Mouse (Mus musculus) embryonic facial prominence, embryonic 10.5 days (tissue): Measurements from ENCODE around the gene Evpl. TPM values are rescaled to one million over a fixed set of nuclear protein-coding genes. Genes with fewer than 3 reads are reported as not detected.
A peak's percentile ranks its signal among the peaks of the same experiment; 100 is the strongest.

Experiments
- DNase-seq: peaks from one replicate; pipeline ENCODE4 v3.0.0-alpha.2; 2017; ENCODE audit warnings: low spot score
- H3K27ac ChIP-seq: fragments of 300-500 bp; sonication (generic); replicated peaks from 2 replicates; pipeline ENCODE4 v1.5.1; 2016; ENCODE audit warnings: mild to moderate bottlenecking
- H3K27me3 ChIP-seq: fragments of 300-500 bp; sonication (generic); replicated peaks from 2 replicates; pipeline ENCODE4 v1.6.1; 2016; ENCODE audit warnings: low read depth, mild to moderate bottlenecking; ENCODE audit not compliant: poor library complexity, severe bottlenecking
- H3K36me3 ChIP-seq: fragments of 300-500 bp; sonication (generic); replicated peaks from 2 replicates; pipeline ENCODE4 v1.6.1; 2016; ENCODE audit warnings: mild to moderate bottlenecking, moderate library complexity
- H3K4me1 ChIP-seq: fragments of 300-500 bp; sonication (generic); 2 replicates; pipeline ENCODE4 v1.6.1; 2016
- H3K4me3 ChIP-seq: fragments of 300-500 bp; sonication (generic); 2 replicates; pipeline ENCODE4 v1.5.1; 2016; ENCODE audit warnings: mild to moderate bottlenecking, moderate library complexity
- H3K9me3 ChIP-seq: fragments of 300-500 bp; sonication (generic); 2 replicates; pipeline ENCODE4 v1.6.1; 2016; ENCODE audit warnings: mild to moderate bottlenecking
- WGBS: fragments of 180-500 bp; shearing (Covaris S2); methylation state at CpG from one replicate; pipeline ENCODE4 v1.1.7; 2016; 5-methylcytosine and 5-hydroxymethylcytosine counted together
- polyA plus RNA-seq: library from polyadenylated mRNA; unstranded; fragments of >200 nt; fragmentation: Nextera tagmentation; extraction: Ambion mirVana; gene quantifications from 2 replicates; pipeline ENCODE4 v1.2.1, GENCODE M21; 2016

Evpl gene
- polyA plus RNA-seq, 1 experiment from 2014 or later = 1.0 TPM

DNA sequence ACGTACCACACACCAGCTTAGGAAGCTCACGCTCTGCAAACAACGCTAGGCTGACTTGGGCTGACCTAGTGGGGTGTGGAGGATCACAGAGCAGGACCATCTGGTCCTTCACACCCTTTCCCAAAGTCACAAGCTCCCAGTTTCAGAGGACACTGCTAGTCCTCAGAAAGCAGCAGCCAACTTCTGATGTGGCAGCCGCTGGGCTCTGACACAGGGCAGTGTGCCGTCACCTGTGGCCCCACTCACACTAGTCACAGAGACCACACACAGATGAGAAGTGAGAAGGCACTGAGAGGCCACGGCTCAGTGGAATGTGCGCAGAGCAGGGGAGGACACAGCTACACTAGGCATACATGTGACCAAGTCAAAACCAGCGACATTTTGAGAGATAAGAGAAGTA is 13.0 kb upstream of the Evpl start:
- H3K27ac ChIP-seq = no peak overlapping the region
- no peaks in the 10 kb centered on the region for H3K9me3 ChIP-seq
- H3K27me3 ChIP-seq = no peaks in the 10 kb centered on the region
- no peak for DNase-seq
- H3K4me3 ChIP-seq = no peak overlapping the region
- WGBS = 91% methylated on average over 8 of the region's 8 CpGs
- H3K4me1 ChIP-seq = no peaks in the 10 kb centered on the region
- H3K36me3 ChIP-seq = peaks cover 100% of the 10 kb centered on the region

DNA sequence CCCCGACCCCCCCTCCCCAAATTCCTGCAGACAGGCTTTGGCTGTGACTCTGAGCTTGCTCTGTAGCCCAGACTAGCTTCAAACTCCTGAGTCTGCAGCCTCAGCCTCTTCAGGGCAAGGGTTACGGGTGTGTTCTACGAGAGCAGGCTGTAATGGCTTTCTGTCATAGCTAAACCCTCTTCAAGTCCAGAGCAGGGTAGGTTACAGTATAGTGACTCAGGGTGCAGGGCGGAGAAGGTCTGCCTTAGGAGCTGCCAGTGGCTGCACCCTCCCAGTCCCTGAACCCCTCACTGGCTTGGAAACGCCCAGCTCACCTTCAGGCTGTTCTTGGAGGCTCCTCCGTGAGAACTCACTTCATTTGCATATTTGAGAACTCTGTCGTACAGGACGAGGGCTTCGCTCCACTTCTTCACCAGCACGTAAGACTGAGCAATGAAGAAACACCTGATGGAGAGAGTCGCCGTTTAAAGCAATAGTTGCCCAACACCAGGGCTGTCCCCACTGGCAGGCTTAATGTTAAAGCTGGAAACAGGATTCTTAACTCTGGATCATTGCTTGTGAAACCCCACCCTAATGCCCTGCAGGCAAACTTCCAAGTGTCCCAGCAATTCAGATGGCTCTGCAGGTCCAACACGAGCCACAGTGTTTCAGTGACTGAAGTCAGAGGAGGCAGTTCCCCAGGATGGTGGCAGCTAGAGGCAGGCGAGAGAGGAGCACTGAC is 9.8 kb upstream of the Evpl start:
- Histone ChIP-seq H3K27ac (no peak overlapping the region), H3K36me3 (peaks cover 100% of the 10 kb centered on the region)
- WGBS = 82% methylated on average over 14 of the region's 14 CpGs

DNA sequence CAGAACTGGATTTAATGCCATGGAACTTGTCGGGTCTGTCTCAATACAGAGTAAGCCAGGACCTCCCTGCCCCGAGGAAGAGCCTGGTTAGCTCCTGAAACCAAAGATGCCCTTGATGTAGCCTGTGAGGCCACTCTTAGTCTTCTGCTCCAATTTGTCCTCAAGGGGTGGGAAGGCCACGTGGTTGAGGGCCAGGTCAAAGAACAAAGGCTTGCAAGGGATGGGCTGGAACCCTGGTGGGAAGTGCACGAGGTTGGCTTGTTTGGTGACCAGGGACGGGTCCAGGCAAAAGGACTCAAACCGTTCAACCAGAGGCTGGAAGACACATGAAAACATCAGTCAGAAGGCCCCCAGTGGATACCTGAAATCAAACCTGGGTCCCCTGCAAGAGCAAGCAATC is 7.7 kb upstream of the Evpl start:
- no peaks in the 10 kb centered on the region for H3K9me3 ChIP-seq
- DNase-seq = no peak
- no peak overlapping the region for H3K4me3 ChIP-seq
- peaks cover 33% of the 10 kb centered on the region for H3K4me1 ChIP-seq
- H3K27me3 ChIP-seq = no peaks in the 10 kb centered on the region
- H3K27ac ChIP-seq = no peak overlapping the region
- H3K36me3 ChIP-seq = peaks cover 80% of the 10 kb centered on the region
- WGBS = 82% methylated on average over 6 of the region's 6 CpGs

More for the DNA sequence above, 9.8 kb upstream of the Evpl start:
- no peak for DNase-seq
- H3K4me3 ChIP-seq = no peak overlapping the region
- peaks cover 15% of the 10 kb centered on the region for H3K4me1 ChIP-seq
- no peaks in the 10 kb centered on the region for H3K27me3 ChIP-seq
- no peaks in the 10 kb centered on the region for H3K9me3 ChIP-seq

DNA sequence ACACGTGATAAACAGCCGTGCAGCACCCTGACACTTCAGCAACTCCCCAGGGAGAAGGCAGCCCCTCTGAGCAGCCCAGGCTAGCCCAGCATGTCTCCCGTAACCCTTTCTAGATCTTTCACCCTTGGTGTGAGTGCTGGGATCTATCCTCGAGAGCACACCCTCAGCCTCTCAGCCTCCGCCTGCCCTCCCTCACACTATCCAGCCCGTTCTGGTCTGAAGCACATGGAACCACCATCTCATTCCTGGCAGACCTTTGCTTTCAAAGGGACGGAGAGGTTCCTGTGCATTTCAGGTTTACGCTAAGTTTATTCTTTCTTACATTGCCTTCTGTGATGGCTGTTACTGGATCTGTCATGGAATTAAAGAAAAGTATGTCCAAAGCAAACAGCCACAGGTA is 6.7 kb upstream of the Evpl start:
- H3K9me3 ChIP-seq = no peaks in the 10 kb centered on the region
- no peak overlapping the region for H3K27ac ChIP-seq
- peaks cover 69% of the 10 kb centered on the region for H3K36me3 ChIP-seq
- WGBS = 86% methylated on average over 8 of the region's 8 CpGs
- H3K4me1 ChIP-seq = peaks cover 39% of the 10 kb centered on the region
- no peak for DNase-seq
- H3K4me3 ChIP-seq = no peak overlapping the region
- H3K27me3 ChIP-seq = peaks cover 3% of the 10 kb centered on the region; the same call in 1 of the 2 replicates

DNA sequence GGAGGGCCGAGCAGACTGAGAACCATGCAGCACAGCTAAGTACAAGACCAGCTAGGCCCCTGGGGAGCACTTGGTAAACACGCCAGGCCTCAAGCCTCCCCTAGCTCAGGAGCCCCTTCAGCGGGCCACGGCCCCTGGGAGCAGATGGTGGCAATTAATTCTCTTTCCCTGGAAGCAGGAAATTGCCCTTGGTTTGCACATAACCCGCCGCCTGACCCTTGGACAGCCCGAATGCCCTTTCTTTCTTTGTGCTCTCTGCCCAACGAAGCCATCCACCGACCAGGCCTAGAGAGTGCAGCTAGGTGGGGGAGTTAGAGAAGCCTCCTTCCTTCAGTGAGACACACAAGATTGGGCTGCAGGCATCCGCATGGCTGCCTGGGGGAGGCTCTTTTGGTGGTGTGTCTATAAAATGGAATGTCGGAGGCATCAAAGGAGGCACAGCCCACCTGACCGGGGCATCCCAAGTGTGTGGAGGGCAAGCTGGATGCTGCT is 3.9 kb upstream of the Evpl start:
- peaks cover 41% of the 10 kb centered on the region for H3K36me3 ChIP-seq
- WGBS = 22% methylated on average over 12 of the region's 12 CpGs
- peaks cover 55% of the 10 kb centered on the region for H3K4me1 ChIP-seq
- peak overlapping the region; percentile 16; the same call in 1 of the 2 replicates for H3K4me3 ChIP-seq
- no peaks in the 10 kb centered on the region for H3K9me3 ChIP-seq
- DNase-seq = peak; percentile 84
- H3K27me3 ChIP-seq = peaks cover 30% of the 10 kb centered on the region
- peak overlapping the region; percentile 87 for H3K27ac ChIP-seq

DNA sequence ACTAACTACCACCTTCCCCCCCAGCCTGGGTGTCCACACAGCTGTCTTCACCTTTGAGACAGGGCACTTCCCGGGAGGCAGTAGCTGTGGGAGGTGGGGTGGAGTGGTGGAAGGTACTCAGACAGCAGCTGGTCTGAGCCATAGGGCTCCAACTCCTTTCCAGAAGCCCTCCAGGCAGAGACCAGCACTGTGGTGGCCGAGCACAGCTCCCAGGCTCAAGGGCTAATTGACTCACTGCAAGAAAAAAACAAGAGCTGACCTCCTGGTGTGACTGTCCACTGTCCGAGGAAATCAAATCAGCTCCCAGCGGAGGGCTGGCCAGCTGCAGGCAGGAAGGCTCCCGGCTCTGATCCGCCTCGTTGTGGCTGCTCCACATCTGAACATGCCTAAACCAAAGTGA is 1.9 kb upstream of the Evpl start:
- H3K4me1 ChIP-seq = peaks cover 55% of the 10 kb centered on the region
- no peaks in the 10 kb centered on the region for H3K9me3 ChIP-seq
- peaks cover 22% of the 10 kb centered on the region for H3K36me3 ChIP-seq
- H3K4me3 ChIP-seq = peak overlapping the region; percentile 18; the same call in 1 of the 2 replicates
- peaks cover 48% of the 10 kb centered on the region for H3K27me3 ChIP-seq
- 8% methylated on average over 7 of the region's 7 CpGs for WGBS
- H3K27ac ChIP-seq = peak overlapping the region; percentile 69
- DNase-seq = peak; percentile 45

DNA sequence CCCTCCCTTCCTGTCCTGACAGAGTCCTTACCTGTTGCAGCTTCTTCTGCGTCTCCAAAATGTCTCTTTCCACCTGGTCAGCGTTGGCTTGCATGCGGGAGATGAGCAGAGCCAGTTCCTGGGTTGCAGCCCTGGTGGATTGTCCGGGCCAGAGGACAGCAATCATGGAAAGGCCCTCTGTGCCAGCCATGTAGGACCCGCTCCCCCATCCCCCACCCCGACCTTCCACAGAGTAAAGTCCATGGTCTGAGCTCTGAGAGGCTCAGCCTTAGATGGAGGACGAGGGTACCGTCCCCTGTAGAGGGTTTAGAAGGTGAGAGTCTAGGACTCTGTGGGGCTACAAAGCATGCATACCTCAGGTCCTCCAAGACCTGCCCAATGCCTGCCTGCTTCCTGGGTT is 3.0 kb downstream of the Evpl start:
- 90% methylated on average over 8 of the region's 8 CpGs for WGBS
- Histone ChIP-seq H3K4me1 (peaks cover 41% of the 10 kb centered on the region), H3K36me3 (no peaks in the 10 kb centered on the region), H3K27me3 (peaks cover 87% of the 10 kb centered on the region), H3K27ac (no peak overlapping the region), H3K4me3 (no peak overlapping the region), H3K9me3 (no peaks in the 10 kb centered on the region)
- no peak for DNase-seq

DNA sequence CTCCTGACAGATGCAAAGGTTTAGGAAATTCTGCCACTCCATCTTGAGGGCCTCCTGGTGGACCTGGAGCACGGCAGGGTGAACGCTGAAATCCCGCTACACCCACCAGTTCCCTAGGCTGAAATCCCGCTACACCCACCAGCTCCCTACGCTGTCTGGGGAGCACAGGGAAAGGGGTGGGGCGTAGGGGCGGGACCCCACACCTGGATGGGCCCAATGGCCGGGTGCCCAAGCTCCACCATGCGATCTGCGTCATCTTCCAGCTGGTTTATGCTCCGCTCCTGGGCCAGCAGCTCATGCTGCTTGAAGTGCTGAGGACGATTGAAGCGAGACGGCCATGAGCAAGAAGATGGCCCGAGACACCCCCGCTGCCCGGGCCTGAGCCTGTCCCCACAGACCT is 5.5 kb downstream of the Evpl start:
- WGBS = 24% methylated on average over 17 of the region's 17 CpGs

DNA sequence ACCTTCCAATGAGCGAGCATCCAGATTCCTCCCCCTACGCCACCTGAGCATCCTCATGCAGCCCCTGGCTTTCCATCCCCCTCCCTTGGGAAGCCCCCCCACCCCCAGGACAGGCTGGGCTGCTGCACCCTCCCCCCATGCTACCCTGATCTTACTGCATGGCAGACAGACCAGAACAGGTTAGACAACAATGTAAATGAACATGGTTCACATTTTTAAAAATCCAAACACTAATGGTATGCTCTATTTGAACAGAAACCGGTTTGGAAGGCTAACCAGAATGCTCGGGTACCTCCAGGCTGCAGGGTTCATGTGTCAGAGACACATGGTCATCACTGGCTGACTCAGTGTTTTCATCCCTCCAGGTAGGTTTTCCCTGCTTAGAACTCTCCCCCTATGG is 9.2 kb downstream of the Evpl start:
- peaks cover 9% of the 10 kb centered on the region; the same call in 1 of the 2 replicates for H3K36me3 ChIP-seq
- H3K27ac ChIP-seq = no peak overlapping the region
- peaks cover 8% of the 10 kb centered on the region for H3K9me3 ChIP-seq
- H3K4me3 ChIP-seq = no peak overlapping the region
- no peak for DNase-seq
- 72% methylated on average over 4 of the region's 4 CpGs for WGBS
- H3K27me3 ChIP-seq = peaks cover 61% of the 10 kb centered on the region
- H3K4me1 ChIP-seq = peaks cover 43% of the 10 kb centered on the region

More for the DNA sequence above, 5.5 kb downstream of the Evpl start:
- no peaks in the 10 kb centered on the region for H3K9me3 ChIP-seq
- H3K27me3 ChIP-seq = peaks cover 71% of the 10 kb centered on the region
- DNase-seq = peak; percentile 45
- no peaks in the 10 kb centered on the region for H3K36me3 ChIP-seq
- peak overlapping the region; percentile 35 for H3K4me3 ChIP-seq
- peaks cover 47% of the 10 kb centered on the region for H3K4me1 ChIP-seq
- no peak overlapping the region; the same call in 1 of the 2 replicates for H3K27ac ChIP-seq

DNA sequence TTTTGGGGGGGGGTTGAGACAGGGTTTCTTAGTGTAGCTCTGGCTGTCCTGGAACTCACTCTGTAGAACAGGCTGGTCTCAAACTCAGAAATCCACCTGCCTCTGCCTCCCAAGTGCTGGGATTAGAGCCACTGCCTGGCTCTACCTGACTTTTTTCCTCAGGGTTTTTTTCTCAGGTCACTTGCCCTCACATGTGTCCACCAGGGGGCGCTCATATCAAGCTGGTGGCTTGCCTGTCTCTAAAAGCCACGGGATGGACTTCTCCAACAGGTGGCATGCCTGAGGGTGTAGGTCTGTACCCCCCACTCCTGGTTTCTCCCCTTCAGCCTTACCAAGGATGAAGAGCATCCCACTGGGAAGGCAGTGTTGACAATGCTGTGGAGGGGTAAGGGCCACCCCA is 11.5 kb downstream of the Evpl start:
- H3K9me3 ChIP-seq = peaks cover 14% of the 10 kb centered on the region
- H3K4me1 ChIP-seq = peaks cover 49% of the 10 kb centered on the region
- 1% methylated on average over 2 of the region's 2 CpGs for WGBS
- H3K27ac ChIP-seq = no peak overlapping the region
- peaks cover 66% of the 10 kb centered on the region for H3K27me3 ChIP-seq
- no peak overlapping the region for H3K4me3 ChIP-seq
- DNase-seq = peak; percentile 87
- H3K36me3 ChIP-seq = peaks cover 16% of the 10 kb centered on the region; the same call in 1 of the 2 replicates

DNA sequence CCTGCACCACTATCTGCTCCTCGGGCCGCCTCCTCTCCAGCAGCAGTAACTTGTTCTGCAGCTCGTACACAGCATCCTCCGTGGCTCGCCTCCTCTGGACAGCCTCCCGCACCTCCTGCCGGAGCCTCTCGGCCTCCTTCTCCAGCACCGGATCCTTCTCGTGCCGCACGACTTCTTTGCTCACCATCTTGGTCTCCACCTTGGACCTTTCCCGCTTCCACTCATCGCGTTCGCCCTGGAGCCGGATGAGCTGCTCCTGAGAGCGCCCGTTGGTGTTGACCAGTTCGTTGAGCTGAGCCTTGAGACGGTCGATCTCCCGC is 15.2 kb downstream of the Evpl start:
- WGBS = 16% methylated on average over 23 of the region's 23 CpGs
- peaks cover 43% of the 10 kb centered on the region for H3K4me1 ChIP-seq
- H3K27ac ChIP-seq = peak overlapping the region; percentile 60; the same call in 1 of the 2 replicates
- H3K9me3 ChIP-seq = peaks cover 18% of the 10 kb centered on the region
- peaks cover 67% of the 10 kb centered on the region for H3K27me3 ChIP-seq
- peak overlapping the region; percentile 55 for H3K4me3 ChIP-seq
- peaks cover 23% of the 10 kb centered on the region; the same call in 1 of the 2 replicates for H3K36me3 ChIP-seq
- no peak for DNase-seq

DNA sequence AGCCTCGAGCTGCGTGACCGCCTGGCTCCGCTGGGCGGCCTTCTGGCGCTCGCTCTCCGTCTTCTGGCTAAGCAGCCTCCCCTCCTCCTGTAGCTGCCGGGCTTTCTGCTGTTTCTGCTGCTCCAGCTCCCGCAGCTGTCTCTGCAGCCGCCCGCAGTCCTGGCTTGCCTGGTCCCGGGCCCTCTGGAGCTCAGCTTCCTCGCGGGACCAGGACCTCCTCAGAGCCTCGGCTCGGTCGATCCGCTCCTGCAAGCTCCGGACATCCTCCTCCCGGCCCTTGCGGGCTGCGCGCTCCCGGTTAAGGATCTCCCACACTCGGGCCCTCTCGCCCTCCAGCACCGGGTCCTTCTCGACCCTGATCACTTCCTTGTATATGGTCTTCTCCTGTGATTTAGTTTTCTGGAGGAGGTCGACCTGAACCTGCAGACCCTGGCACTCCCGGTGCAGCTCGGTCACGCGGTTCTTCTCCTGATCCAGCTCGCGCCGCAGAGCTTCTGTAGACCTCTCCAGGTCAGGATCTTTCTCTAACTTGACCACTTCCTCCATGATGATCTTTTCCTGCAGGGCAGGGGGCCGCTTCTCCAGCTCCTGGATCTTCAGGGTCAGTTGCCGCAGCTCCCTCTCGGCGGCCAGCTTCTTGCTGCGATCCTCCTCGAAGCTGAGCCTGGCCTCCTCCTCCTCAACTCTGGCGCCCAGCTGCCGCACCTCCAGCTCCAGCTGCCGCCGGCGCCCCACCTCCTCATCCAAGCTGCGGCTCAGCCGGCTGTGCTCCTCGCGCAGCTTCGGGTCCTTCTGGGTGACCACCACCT is 15.7 kb downstream of the Evpl start:
- peak overlapping the region; percentile 55 for H3K4me3 ChIP-seq
- DNase-seq = peak; percentile 68
- WGBS = 12% methylated on average over 53 of the region's 53 CpGs
- peak overlapping the region; percentile 60; the same call in 1 of the 2 replicates for H3K27ac ChIP-seq
- peaks cover 23% of the 10 kb centered on the region; the same call in 1 of the 2 replicates for H3K36me3 ChIP-seq
- H3K27me3 ChIP-seq = peaks cover 64% of the 10 kb centered on the region
- peaks cover 18% of the 10 kb centered on the region for H3K9me3 ChIP-seq
- peaks cover 41% of the 10 kb centered on the region for H3K4me1 ChIP-seq
